Mouse (Mus musculus) midbrain, embryonic 13.5 days (tissue): Measurements from ENCODE around the gene Rnf144b. TPM values are rescaled to one million over a fixed set of nuclear protein-coding genes. Genes with fewer than 3 reads are reported as not detected.

Experiments
- ATAC-seq: fragments of 200-750 bp; cut with Nextera tagmentation; 2 replicates; pipeline ENCODE4 v1.8.0; 2017; ENCODE audit warnings: mild to moderate bottlenecking, moderate TSS enrichment, moderate library complexity
- H3K27ac ChIP-seq: fragments of 300-500 bp; sonication (generic); 2 replicates; pipeline ENCODE4 v1.5.1; 2015; ENCODE audit warnings: inconsistent platforms, mild to moderate bottlenecking, moderate library complexity
- H3K27me3 ChIP-seq: fragments of 300-500 bp; sonication (generic); 2 replicates; pipeline ENCODE4 v1.6.1; 2015; ENCODE audit warnings: mild to moderate bottlenecking, inconsistent platforms
- H3K36me3 ChIP-seq: fragments of 300-500 bp; sonication (generic); 2 replicates; pipeline ENCODE4 v1.6.1; 2015; ENCODE audit warnings: mild to moderate bottlenecking, inconsistent platforms
- H3K4me1 ChIP-seq: fragments of 300-500 bp; sonication (generic); replicated peaks from 2 replicates; pipeline ENCODE4 v1.6.1; 2015; ENCODE audit warnings: inconsistent platforms
- H3K4me2 ChIP-seq: fragments of 300-500 bp; sonication (generic); replicated peaks from 2 replicates; pipeline ENCODE4 v1.6.1; 2015; ENCODE audit warnings: moderate library complexity, mild to moderate bottlenecking, inconsistent platforms
- H3K4me3 ChIP-seq: fragments of 300-500 bp; sonication (generic); replicated peaks from 2 replicates; pipeline ENCODE4 v1.5.1; 2015; ENCODE audit warnings: mild to moderate bottlenecking, inconsistent platforms
- H3K9ac ChIP-seq: fragments of 300-500 bp; sonication (generic); replicated peaks from 2 replicates; pipeline ENCODE4 v1.6.1; 2015; ENCODE audit warnings: mild to moderate bottlenecking, inconsistent platforms
- H3K9me3 ChIP-seq: fragments of 300-500 bp; sonication (generic); 2 replicates; pipeline ENCODE4 v1.6.1; 2016; ENCODE audit warnings: mild to moderate bottlenecking, inconsistent platforms
- WGBS: fragments of 180-500 bp; shearing (Covaris S2); methylation state at CpG from one replicate; pipeline ENCODE4 v1.1.7; 2015; 5-methylcytosine and 5-hydroxymethylcytosine counted together
- polyA plus RNA-seq: library from polyadenylated mRNA; unstranded; fragments of >200 nt; fragmentation: Nextera tagmentation; extraction: Ambion mirVana; gene quantifications from 2 replicates; pipeline ENCODE4 v1.2.1, GENCODE M21; 2015

The Rnf144b gene
- polyA plus RNA-seq, 1 experiment from 2014 or later: 0.59 TPM

GRCm38 (mm10) chr13:47129090-47129489, 6.6 kb downstream of the Rnf144b start:
- H3K9me3 ChIP-seq: no peaks in the 10 kb centered on the region
- H3K27ac ChIP-seq: no peak overlapping the region
- no peaks in the 10 kb centered on the region for H3K4me1 ChIP-seq
- H3K36me3 ChIP-seq: no peaks in the 10 kb centered on the region
- H3K9ac ChIP-seq: no peak overlapping the region
- H3K27me3 ChIP-seq: peaks cover 10% of the 10 kb centered on the region; the same call in 1 of the 2 replicates
- no peak overlapping the region for H3K4me3 ChIP-seq
- H3K4me2 ChIP-seq: no peak overlapping the region
- no peak for ATAC-seq
- WGBS: 67% methylated on average over 4 of the region's 4 CpGs

GRCm38 (mm10) chr13:47133058-47133457, 10.6 kb downstream of the Rnf144b start:
- H3K9ac ChIP-seq: no peak overlapping the region
- no peaks in the 10 kb centered on the region for H3K9me3 ChIP-seq
- no peak overlapping the region for H3K4me3 ChIP-seq
- no peak overlapping the region for H3K4me2 ChIP-seq
- no peaks in the 10 kb centered on the region for H3K36me3 ChIP-seq
- H3K27me3 ChIP-seq: no peaks in the 10 kb centered on the region
- WGBS: 88% methylated on average over 8 of the region's 8 CpGs
- ATAC-seq: no peak
- no peak overlapping the region for H3K27ac ChIP-seq
- H3K4me1 ChIP-seq: no peaks in the 10 kb centered on the region

GRCm38 (mm10) chr13:47134836-47135235, 12.4 kb downstream of the Rnf144b start:
- WGBS: 99% methylated on average over 7 of the region's 7 CpGs
- H3K27ac ChIP-seq: no peak overlapping the region
- ATAC-seq: no peak

GRCm38 (mm10) chr13:47135741-47136140, 13.3 kb downstream of the Rnf144b start:
- 89% methylated on average over 7 of the region's 7 CpGs for WGBS
- no peaks in the 10 kb centered on the region for H3K27me3 ChIP-seq
- peaks cover 4% of the 10 kb centered on the region; the same call in 1 of the 2 replicates for H3K9me3 ChIP-seq
- no peak overlapping the region for H3K27ac ChIP-seq
- H3K36me3 ChIP-seq: no peaks in the 10 kb centered on the region
- no peak overlapping the region for H3K9ac ChIP-seq
- no peak overlapping the region for H3K4me2 ChIP-seq
- H3K4me3 ChIP-seq: no peak overlapping the region
- H3K4me1 ChIP-seq: no peaks in the 10 kb centered on the region
- no peak for ATAC-seq

More at GRCm38 (mm10) chr13:47134836-47135235, 12.4 kb downstream of the Rnf144b start:
- no peaks in the 10 kb centered on the region for H3K4me1 ChIP-seq
- no peaks in the 10 kb centered on the region for H3K36me3 ChIP-seq
- no peak overlapping the region for H3K9ac ChIP-seq
- H3K27me3 ChIP-seq: no peaks in the 10 kb centered on the region
- no peak overlapping the region for H3K4me3 ChIP-seq
- no peak overlapping the region for H3K4me2 ChIP-seq
- H3K9me3 ChIP-seq: peaks cover 4% of the 10 kb centered on the region; the same call in 1 of the 2 replicates

- H3K4me2 ChIP-seq: no peak overlapping the region
- no peaks in the 10 kb centered on the region for H3K27me3 ChIP-seq
- H3K9me3 ChIP-seq: peaks cover 4% of the 10 kb centered on the region; the same call in 1 of the 2 replicates
- no peaks in the 10 kb centered on the region for H3K4me1 ChIP-seq
- no peak for ATAC-seq
- H3K36me3 ChIP-seq: no peaks in the 10 kb centered on the region
- no peak overlapping the region for H3K4me3 ChIP-seq
- H3K27ac ChIP-seq: no peak overlapping the region
- 87% methylated on average over 6 of the region's 6 CpGs for WGBS
- no peak overlapping the region for H3K9ac ChIP-seq
These were observed 20.3 kb downstream of the Rnf144b start for GRCm38 (mm10) chr13:47142764-47143163.

GRCm38 (mm10) chr13:47145939-47146338, 23.5 kb downstream of the Rnf144b start:
- H3K4me3 ChIP-seq: no peak overlapping the region
- no peaks in the 10 kb centered on the region for H3K9me3 ChIP-seq
- no peaks in the 10 kb centered on the region for H3K36me3 ChIP-seq
- no peak for ATAC-seq
- H3K4me1 ChIP-seq: no peaks in the 10 kb centered on the region
- H3K9ac ChIP-seq: no peak overlapping the region
- WGBS: 87% methylated on average over 9 of the region's 9 CpGs
- H3K4me2 ChIP-seq: no peak overlapping the region
- no peaks in the 10 kb centered on the region for H3K27me3 ChIP-seq
- no peak overlapping the region for H3K27ac ChIP-seq

GRCm38 (mm10) chr13:47146388-47146787, 23.9 kb downstream of the Rnf144b start:
- Histone ChIP-seq H3K9ac (no peak overlapping the region), H3K36me3 (no peaks in the 10 kb centered on the region), H3K27ac (no peak overlapping the region), H3K4me1 (no peaks in the 10 kb centered on the region), H3K27me3 (no peaks in the 10 kb centered on the region), H3K4me2 (no peak overlapping the region), H3K4me3 (no peak overlapping the region), H3K9me3 (no peaks in the 10 kb centered on the region)
- 80% methylated on average over 7 of the region's 7 CpGs for WGBS
- no peak for ATAC-seq

- H3K4me1 ChIP-seq: no peaks in the 10 kb centered on the region
- no peak for ATAC-seq
- H3K36me3 ChIP-seq: no peaks in the 10 kb centered on the region
- no peak overlapping the region for H3K27ac ChIP-seq
- WGBS: 71% methylated on average over 11 of the region's 11 CpGs
- H3K27me3 ChIP-seq: no peaks in the 10 kb centered on the region
- H3K9ac ChIP-seq: no peak overlapping the region
- no peak overlapping the region for H3K4me3 ChIP-seq
- H3K9me3 ChIP-seq: no peaks in the 10 kb centered on the region
- H3K4me2 ChIP-seq: no peak overlapping the region
These were observed 26.1 kb downstream of the Rnf144b start for GRCm38 (mm10) chr13:47148573-47148972.

GRCm38 (mm10) chr13:47149993-47150392, 27.5 kb downstream of the Rnf144b start:
- no peaks in the 10 kb centered on the region for H3K4me1 ChIP-seq
- H3K9ac ChIP-seq: no peak overlapping the region
- no peak overlapping the region for H3K4me3 ChIP-seq
- ATAC-seq: no peak
- no peaks in the 10 kb centered on the region for H3K9me3 ChIP-seq
- no peak overlapping the region for H3K27ac ChIP-seq
- H3K36me3 ChIP-seq: no peaks in the 10 kb centered on the region
- 94% methylated on average over 10 of the region's 10 CpGs for WGBS
- H3K4me2 ChIP-seq: no peak overlapping the region
- H3K27me3 ChIP-seq: no peaks in the 10 kb centered on the region

- Histone ChIP-seq H3K9me3 (no peaks in the 10 kb centered on the region), H3K27ac (no peak overlapping the region), H3K4me1 (no peaks in the 10 kb centered on the region), H3K27me3 (no peaks in the 10 kb centered on the region), H3K9ac (no peak overlapping the region), H3K4me2 (no peak overlapping the region), H3K36me3 (no peaks in the 10 kb centered on the region), H3K4me3 (no peak overlapping the region)
- WGBS: 94% methylated on average over 14 of the region's 14 CpGs
- ATAC-seq: no peak
These were observed 28.6 kb downstream of the Rnf144b start for GRCm38 (mm10) chr13:47151060-47151459.

- no peak overlapping the region for H3K9ac ChIP-seq
- no peaks in the 10 kb centered on the region for H3K4me1 ChIP-seq
- WGBS: 36% methylated on average over 7 of the region's 7 CpGs
- no peaks in the 10 kb centered on the region for H3K27me3 ChIP-seq
- no peak overlapping the region for H3K4me2 ChIP-seq
- no peak overlapping the region for H3K27ac ChIP-seq
- no peak overlapping the region for H3K4me3 ChIP-seq
- peak; percentile 56; the same call in 1 of the 2 replicates for ATAC-seq
- H3K36me3 ChIP-seq: no peaks in the 10 kb centered on the region
- H3K9me3 ChIP-seq: no peaks in the 10 kb centered on the region
These were observed 29.9 kb downstream of the Rnf144b start for GRCm38 (mm10) chr13:47152390-47152789.

- Histone ChIP-seq H3K36me3 (no peaks in the 10 kb centered on the region), H3K27ac (no peak overlapping the region), H3K9me3 (no peaks in the 10 kb centered on the region), H3K4me1 (no peaks in the 10 kb centered on the region), H3K4me3 (no peak overlapping the region), H3K27me3 (no peaks in the 10 kb centered on the region), H3K9ac (no peak overlapping the region), H3K4me2 (no peak overlapping the region)
- ATAC-seq: no peak
- WGBS: 64% methylated on average over 5 of the region's 5 CpGs
These were observed 30.8 kb downstream of the Rnf144b start for GRCm38 (mm10) chr13:47153206-47153605.

GRCm38 (mm10) chr13:47154866-47155265, 32.4 kb downstream of the Rnf144b start:
- ATAC-seq: no peak
- H3K9ac ChIP-seq: no peak overlapping the region
- H3K36me3 ChIP-seq: no peaks in the 10 kb centered on the region
- H3K9me3 ChIP-seq: no peaks in the 10 kb centered on the region
- no peak overlapping the region for H3K27ac ChIP-seq
- 68% methylated on average over 4 of the region's 4 CpGs for WGBS
- H3K4me3 ChIP-seq: no peak overlapping the region
- no peak overlapping the region for H3K4me2 ChIP-seq
- H3K27me3 ChIP-seq: no peaks in the 10 kb centered on the region
- H3K4me1 ChIP-seq: no peaks in the 10 kb centered on the region
